Mouse (Mus musculus) E14TG2a.4 (cell line): ENCODE measurements around the gene Rpl37a.

Experiments
- H3K27me3 ChIP-seq: 2 replicates; pipeline ENCODE4 v1.6.1; 2014; ENCODE audit warnings: low read length, control low read depth; ENCODE audit not compliant: insufficient read depth
- H3K36me3 ChIP-seq: 2 replicates; pipeline ENCODE4 v1.6.1; 2014; ENCODE audit warnings: low read length, control low read depth; ENCODE audit not compliant: insufficient read depth
- H3K4me1 ChIP-seq: replicated peaks from 2 replicates; pipeline ENCODE4 v1.6.1; 2014; ENCODE audit warnings: low read depth, low read length, control low read depth
- H3K4me3 ChIP-seq: replicated peaks from 2 replicates; pipeline ENCODE4 v1.5.1; 2014; ENCODE audit warnings: mild to moderate bottlenecking, low read length
- H3K9me3 ChIP-seq: 2 replicates; pipeline ENCODE4 v1.6.1; 2014; ENCODE audit warnings: low read length, control low read depth
- CTCF ChIP-seq: conservative IDR thresholded peaks from 2 replicates; pipeline ENCODE4 v1.5.1; 2014; ENCODE audit warnings: low read length
- NANOG ChIP-seq: IDR thresholded peaks from 2 replicates; pipeline ENCODE4 v1.6.1; 2014; ENCODE audit warnings: borderline replicate concordance, low read length, mixed read lengths
- POU5F1 ChIP-seq: IDR thresholded peaks from 2 replicates; pipeline ENCODE4 v1.6.1; 2014; ENCODE audit warnings: low read length, borderline replicate concordance

Gene Rpl37a

GRCm38 (mm10) chr1:72744816-72745506 is 33.9 kb downstream of the Rpl37a start:
- Histone ChIP-seq H3K36me3 (no peaks in the 10 kb centered on the region), H3K27me3 (peaks cover 4% of the 10 kb centered on the region; the same call in 1 of the 2 replicates), H3K9me3 (no peaks in the 10 kb centered on the region), H3K4me1 (peaks cover 11% of the 10 kb centered on the region), H3K4me3 (no peak overlapping the region)
- TF ChIP-seq NANOG (no peak), CTCF (no peak), POU5F1 (no peak)

- Histone ChIP-seq H3K9me3 (no peaks in the 10 kb centered on the region), H3K27me3 (peaks cover 9% of the 10 kb centered on the region), H3K4me3 (no peak overlapping the region), H3K4me1 (peaks cover 2% of the 10 kb centered on the region), H3K36me3 (no peaks in the 10 kb centered on the region)
- TF ChIP-seq POU5F1 = no peak
- no peak for TF ChIP-seq CTCF
- no peak for TF ChIP-seq NANOG
Measured at GRCm38 (mm10) chr1:72746382-72746781, 35.3 kb downstream of the Rpl37a start.

- Histone ChIP-seq H3K36me3 (no peaks in the 10 kb centered on the region), H3K4me3 (no peak overlapping the region), H3K9me3 (no peaks in the 10 kb centered on the region), H3K4me1 (peaks cover 8% of the 10 kb centered on the region), H3K27me3 (peaks cover 16% of the 10 kb centered on the region)
- TF ChIP-seq POU5F1 (no peak), NANOG (no peak), CTCF (no peak)
Measured at GRCm38 (mm10) chr1:72751371-72751781, 40.3 kb downstream of the Rpl37a start.

- H3K9me3 ChIP-seq = no peaks in the 10 kb centered on the region
- H3K27me3 ChIP-seq = peaks cover 22% of the 10 kb centered on the region
- peaks cover 8% of the 10 kb centered on the region for H3K4me1 ChIP-seq
Measured at GRCm38 (mm10) chr1:72753211-72753610, 42.1 kb downstream of the Rpl37a start.

GRCm38 (mm10) chr1:72755227-72755626 is 44.1 kb downstream of the Rpl37a start:
- Histone ChIP-seq H3K9me3 (no peaks in the 10 kb centered on the region), H3K36me3 (no peaks in the 10 kb centered on the region), H3K4me3 (no peak overlapping the region), H3K4me1 (peaks cover 8% of the 10 kb centered on the region), H3K27me3 (peaks cover 21% of the 10 kb centered on the region)
- no peak for TF ChIP-seq POU5F1
- no peak for TF ChIP-seq NANOG
- no peak for TF ChIP-seq CTCF

More at GRCm38 (mm10) chr1:72753211-72753610, 42.1 kb downstream of the Rpl37a start:
- Histone ChIP-seq H3K4me3 (no peak overlapping the region), H3K36me3 (no peaks in the 10 kb centered on the region)
- TF ChIP-seq POU5F1 (no peak), NANOG (no peak), CTCF (no peak)

- TF ChIP-seq NANOG (no peak), CTCF (no peak), POU5F1 (no peak)
- Histone ChIP-seq H3K36me3 (no peaks in the 10 kb centered on the region), H3K9me3 (no peaks in the 10 kb centered on the region)
Measured at GRCm38 (mm10) chr1:72755801-72756200, 44.7 kb downstream of the Rpl37a start.

GRCm38 (mm10) chr1:72759758-72760157 is 48.7 kb downstream of the Rpl37a start:
- Histone ChIP-seq H3K9me3 (no peaks in the 10 kb centered on the region), H3K4me1 (peaks cover 15% of the 10 kb centered on the region), H3K36me3 (no peaks in the 10 kb centered on the region), H3K4me3 (no peak overlapping the region), H3K27me3 (peaks cover 15% of the 10 kb centered on the region; the same call in 1 of the 2 replicates)
- TF ChIP-seq CTCF = no peak

More at GRCm38 (mm10) chr1:72755801-72756200, 44.7 kb downstream of the Rpl37a start:
- H3K4me3 ChIP-seq = no peak overlapping the region
- H3K27me3 ChIP-seq = peaks cover 21% of the 10 kb centered on the region
- H3K4me1 ChIP-seq = peaks cover 8% of the 10 kb centered on the region
